Mouse (Mus musculus) heart, adult 9 months (tissue): ENCODE results near the gene Prtg.

Experiments used
- DNase-seq, 2 experiments: peaks; one replicate each; pipeline ENCODE4 v3.0.0; 2022; ENCODE audit warnings: low spot score in 2 of 2

The Prtg gene

DNA sequence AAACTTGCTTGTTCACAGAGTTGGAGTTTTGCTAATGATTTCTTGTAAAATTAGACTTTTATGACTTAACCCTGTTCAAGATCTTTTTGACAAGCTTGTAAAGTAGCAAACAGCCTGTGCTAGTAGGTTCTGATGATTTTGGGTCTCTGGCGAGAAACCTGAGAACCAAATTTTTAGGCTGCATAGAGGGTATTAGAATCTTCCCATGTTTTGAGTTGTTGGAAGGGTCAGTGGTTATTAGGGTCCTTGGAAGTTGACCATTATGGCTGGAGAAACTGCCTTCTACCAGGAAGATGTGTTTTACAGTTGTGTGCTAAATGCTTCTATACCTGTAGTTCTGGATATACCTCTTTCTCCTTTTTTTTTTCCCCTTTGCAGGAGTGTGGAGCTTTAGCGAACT, 2.4 kb downstream of the Prtg start:
- DNase-seq, result no peak

DNA sequence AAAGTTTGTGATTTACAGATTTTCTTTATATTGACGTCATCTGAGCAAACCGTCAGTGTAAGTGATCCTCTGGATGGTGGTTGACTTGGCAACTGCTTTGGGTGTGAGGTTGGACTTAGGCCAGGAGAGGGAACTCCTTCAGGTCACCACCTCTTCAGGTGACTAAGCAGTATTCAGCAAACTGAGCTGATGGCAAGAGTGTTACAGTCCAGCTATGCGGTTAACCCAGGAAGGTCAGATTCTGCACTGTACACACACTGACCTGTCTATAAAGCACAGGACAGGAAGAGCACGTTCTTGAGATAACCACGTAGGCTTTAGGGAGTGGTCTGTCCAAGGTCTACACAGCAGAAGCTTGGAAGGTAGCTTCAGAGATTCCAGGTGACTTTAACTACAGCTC, 3.9 kb downstream of the Prtg start:
- no peak for DNase-seq

DNA sequence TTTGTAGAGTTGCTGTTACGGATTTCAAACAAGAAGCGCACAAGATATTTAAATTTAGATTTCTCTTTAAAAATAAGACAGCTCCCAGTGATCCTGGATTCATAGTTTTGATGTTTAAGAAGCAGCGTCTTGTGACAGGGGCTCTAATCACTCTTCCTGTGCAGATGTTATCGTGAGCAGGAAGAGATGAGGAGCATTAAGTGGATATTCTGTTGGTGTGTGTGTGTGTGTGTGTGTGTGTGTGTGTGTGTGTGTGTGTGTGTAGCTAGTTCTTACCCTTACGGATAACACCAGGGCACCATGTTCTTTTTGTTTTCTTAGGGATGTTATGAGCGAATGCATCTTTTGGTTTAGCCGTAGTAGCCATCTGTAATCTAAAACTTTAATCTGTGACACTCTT, 5.4 kb downstream of the Prtg start:
- DNase-seq, result no peak

DNA sequence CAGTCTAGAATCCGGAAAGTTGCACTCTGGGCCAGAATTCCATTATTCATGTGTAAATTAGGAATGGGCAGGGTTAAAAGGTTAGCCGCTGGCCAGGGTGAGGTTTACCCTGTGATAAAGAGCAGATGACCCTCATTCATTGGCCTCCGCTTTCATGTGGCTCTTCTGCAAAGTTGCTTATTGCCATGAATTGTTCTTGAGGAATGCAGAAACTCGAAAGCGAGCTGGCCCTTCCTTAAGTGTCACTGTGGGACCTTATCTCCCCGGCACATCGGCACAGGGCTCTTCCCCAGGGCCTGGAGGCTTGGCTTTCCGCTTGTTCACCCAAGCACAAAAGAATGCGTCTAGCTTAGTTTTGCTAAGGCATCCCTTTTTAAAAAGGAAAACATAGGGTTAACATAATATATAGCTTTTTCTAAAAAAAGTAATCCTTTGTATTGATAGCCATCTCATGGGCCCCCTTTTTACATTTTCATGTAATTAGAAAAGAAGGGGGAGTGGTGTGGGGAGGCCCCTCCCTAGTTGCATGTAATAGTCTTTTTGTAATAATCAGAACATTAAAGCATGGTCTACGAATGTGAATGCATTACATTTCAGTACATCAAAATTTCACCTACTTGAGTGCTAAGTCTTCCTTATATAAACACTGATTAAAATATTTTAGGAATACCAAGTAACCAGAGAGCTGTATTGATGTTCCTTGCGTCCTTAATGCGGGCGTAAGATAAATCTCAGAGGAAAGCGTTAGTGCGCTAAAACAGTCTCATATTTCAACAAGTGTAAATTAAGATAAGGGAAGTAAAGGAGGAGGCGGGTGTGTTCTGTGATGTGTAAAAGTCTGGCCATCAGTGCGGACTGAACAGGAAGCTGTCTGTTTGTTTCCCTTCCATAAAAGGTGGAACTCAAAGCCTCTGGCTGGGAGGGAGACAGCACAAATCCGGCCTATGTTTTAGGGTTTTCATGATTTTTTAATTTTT, 6.2 kb downstream of the Prtg start:
- DNase-seq, result peak in 1 of 2 experiments; percentile 24

DNA sequence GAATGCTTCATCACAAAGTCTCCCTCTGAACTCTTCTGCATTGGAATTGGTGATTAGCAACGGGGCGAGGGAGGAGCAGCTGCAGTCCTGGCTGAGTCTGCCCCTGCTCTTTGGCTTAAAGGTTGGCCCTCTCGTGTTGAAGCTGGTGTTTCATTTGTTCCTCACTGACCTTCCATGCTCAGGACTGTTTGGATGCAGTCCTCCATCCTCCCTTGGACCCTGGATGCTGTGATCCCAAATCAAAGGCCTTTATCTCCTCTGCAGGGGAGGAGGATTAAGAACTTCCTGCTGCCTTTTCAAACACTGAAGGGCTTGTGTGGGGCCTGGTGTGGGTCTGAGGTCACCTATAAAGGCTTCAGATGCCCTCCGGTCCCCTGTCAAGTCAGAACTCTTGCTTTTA, 18.8 kb downstream of the Prtg start:
- DNase-seq, result no peak

DNA sequence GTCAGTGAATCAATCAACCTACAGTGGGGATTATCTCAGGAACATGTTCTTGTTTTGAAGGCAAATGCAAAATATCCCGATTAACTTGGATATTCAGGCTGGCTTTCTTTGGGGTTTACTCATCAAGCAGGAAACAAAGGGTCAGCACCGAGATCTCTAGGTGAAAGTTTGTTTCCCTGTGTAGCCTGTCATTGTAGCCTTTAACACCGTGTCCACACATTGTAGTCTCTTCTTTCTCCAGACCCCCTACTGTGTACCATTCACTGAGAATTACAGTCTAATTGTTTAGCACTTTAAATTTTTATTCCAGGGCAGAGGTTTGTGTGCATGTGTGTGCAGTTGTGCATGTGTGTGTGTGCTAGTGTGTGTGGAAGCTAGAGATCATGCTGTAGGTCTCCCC, 19.3 kb downstream of the Prtg start:
- no peak for DNase-seq

DNA sequence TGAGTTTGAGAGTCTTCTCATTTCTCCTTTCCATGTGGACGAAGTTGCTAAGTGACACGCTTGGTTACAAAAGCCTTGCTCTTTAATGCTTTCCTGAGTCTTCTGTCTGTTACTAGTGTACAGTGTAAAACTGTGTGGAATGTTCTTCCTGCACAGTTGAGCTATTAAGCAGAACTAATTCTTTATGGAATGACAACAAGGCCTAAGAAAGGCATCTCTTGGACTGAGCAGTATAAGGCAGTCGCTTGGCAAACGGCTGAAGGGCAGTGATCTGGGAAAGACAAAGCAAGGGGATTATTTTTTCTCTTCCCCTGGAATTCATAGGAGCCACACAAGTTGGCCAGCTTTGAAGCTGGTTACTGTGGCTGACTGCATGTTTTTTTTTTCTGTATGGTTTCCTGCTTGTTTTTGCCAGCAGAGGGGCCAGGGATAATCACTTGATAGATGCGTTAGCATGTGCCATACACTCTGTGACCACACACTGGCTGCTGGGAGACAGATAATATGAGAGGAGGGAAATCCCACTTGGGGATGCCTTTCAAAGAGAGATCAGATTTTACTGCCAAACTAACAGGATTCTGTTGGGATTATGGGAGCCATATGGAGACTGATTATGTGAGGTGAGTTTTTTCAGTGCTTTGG, 22.1 kb downstream of the Prtg start:
- DNase-seq, result no peak

DNA sequence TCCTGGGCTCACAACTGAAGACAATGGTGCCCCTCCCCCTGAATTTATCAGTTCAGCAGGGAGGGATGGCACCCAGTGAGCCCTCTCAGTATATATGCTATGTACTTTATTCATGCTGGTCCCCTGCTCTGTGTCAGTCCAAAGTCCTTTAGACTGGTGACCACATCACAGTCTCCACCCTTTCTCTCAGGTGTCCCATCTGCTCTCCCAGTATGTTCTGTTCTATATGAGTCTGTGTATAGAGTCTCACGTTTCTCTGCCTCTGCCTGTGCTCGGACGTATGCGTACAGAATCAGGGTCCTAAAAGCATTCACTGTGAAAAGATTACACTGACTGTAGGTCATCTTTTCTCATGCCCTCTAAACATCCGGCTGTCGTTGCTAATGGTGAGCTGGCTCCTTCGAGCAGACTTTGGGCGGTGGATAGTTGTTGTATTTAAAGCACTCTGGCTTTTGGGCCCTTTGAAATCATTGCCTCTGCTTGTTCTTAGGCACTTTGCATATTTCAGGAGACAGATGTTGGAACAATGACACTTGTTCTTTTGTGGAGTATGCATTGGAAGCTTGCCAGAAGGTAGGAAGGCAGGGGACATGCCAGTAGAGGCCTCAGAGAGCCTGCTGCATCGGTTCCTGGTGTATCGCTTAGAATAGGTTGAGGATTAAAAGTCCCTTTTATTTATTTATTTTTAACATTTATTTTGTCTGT, 27.5 kb downstream of the Prtg start:
- DNase-seq, result no peak

DNA sequence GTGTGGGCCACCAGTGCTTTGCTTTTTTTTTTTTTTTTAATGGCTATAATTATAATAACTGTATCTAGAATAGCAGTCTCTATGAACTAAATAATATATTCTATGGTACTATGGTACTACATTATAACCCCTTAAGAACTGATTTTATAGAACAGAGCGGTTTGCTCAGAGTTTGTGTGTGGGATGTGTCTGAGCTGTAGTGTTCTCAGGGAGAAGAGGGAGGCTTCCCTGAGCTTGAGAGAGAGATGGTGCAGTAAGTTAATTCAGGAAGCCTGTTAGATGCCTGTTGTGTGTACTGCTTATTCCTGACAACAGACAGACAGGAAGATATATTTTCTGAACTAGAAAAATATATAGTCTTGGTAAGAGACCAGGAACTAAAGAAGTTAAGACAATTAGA, 28.3 kb downstream of the Prtg start:
- DNase-seq, result no peak

DNA sequence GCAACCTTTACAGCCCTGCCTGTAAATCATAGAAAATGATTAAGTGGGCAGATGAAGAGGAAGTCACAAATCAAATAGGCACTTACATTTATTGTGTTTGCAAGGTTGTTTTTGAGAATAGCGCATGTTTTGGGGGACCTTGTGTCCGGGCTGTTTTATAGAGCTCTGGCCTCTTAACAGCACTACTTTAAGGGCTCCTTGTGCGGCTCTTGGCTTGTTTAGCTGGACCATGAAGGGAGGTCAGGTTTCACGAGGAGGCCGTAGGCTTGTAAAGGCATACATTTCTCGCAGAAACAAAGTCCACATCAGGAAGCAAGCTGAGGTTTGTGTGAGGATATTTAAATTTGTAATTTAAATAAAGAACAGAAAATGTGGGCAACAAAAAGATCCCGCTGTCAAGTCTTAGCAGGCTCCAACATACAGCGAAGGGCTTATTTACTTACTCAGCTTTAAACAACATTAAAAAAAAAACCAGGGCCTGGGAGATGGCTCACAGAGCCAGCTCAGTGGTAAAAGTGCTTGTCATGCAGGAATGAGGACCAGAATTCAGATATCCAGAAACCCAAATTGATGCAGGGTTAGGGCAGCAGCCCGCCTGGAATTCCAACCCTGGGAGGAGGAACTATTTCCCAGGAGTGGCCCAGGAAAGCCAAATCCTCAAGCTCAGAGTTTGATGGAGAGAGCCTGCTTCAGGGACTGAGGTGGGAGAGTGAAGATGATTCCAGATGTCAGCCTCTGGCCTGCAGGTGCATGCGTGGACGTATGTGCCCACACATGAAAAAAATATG, 30.2 kb downstream of the Prtg start:
- DNase-seq, result no peak

DNA sequence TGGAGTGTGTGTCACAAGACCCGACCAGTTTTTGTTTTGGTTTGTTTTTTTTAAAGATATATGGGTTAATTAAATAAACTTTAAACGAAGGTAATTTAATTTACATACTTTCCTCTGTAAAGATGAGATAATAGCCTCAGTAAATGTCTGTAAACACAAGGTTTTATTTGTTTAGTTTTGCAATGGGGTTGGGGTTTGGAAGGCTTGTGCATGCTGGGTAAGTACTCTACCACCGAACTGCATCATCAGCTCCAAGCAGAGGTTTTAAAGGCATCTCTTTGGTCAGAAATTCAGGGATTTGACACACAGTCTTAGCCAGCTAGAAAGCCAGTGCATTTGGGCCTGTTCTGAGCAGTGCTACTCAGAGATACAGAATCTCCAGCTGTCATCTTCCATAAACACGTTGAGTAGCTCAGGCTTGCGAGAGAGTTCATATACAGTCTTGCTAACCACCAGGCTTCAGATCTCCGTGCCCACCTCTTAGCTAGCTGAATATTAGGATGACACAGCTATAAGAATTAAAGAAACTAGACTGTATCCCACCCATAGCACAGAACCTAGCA, 31.0 kb downstream of the Prtg start:
- no peak for DNase-seq

DNA sequence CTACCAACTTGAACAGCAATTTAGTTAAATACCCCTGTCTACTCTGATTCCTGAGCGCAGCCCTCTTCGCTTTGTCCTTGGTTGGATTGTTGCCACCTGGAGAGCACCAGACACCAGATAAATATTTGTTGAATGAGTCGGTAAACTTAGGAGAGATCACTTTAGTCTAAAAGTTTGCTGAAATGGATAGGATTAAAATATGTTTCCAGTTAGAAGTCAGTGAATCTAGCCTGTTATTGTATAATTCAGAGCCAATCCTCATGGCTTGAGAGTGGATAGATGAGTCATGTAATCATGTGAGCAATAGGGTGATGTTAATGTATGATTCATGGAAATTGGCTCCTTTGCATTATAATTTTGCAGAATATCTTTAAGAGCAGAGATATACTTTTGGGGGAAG, 31.6 kb downstream of the Prtg start:
- DNase-seq, result no peak

DNA sequence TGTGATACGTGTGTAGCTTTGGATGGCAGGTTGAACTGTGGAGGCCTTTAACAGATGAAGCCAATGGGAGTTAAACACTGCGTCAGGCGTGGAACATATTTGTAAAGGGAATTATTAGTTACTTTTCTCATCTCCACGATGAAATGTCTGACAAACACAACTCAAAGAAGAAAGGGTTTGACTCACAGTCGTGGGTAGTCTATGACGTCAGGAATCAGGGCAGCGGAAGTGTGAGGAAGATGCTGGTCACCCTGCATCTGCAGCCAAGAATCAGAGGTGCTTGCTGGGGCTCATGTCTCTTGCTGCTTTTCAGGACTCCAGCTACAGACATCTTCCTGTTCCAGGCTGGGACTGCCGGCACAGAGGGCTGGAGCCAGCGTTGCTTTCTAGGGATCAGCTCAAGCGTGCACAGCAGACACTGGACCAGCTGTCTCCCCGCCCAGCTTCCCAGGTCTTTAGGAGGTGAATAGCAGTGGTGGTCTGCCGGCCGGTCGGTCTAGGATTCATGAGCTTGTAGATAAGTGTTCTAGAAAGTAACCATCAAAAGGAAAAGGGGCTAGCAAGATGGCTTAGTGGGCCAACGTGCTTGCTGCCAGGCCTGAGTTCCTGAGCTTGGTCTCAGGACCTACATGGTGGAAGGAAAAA, 32.8 kb downstream of the Prtg start:
- DNase-seq, result no peak

DNA sequence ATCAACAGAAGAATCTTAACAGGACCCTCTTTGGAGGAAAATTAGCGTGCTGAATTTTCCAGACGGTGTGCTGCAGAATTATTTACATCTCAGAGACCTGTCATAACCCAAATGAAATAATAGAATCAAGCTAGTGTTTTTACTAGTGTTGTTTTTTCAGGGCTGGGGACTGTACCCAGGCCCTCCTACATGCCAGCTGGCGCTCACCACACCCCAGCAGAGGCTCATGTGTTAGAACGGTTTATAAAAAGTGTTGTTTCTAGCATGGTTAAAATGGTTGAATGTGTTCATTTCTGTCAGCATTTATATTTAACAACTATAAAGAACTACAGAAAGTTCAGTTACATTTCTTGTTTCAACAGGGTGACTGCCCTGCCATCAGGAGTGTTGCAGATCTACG, 37.8 kb downstream of the Prtg start:
- no peak for DNase-seq

DNA sequence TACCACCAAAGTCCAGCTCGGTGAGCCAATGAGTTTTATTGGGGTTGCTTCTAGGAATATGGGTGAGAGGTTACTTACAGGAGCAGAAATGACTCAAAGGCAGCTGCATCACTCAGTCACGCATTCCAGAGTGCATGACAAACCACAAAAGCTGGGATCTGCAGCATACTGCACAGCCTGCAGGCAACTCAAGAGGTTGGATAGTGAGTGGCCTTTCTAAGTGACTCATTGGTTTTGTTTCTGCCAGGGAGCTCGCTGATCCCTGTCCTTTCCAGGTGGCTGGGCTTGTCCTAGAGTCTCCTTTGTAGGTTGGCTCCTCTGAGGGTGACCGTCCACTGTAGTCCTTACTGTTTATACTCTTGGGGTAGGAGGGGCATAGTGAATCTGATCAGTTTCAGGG, 39.5 kb downstream of the Prtg start:
- DNase-seq, result no peak

DNA sequence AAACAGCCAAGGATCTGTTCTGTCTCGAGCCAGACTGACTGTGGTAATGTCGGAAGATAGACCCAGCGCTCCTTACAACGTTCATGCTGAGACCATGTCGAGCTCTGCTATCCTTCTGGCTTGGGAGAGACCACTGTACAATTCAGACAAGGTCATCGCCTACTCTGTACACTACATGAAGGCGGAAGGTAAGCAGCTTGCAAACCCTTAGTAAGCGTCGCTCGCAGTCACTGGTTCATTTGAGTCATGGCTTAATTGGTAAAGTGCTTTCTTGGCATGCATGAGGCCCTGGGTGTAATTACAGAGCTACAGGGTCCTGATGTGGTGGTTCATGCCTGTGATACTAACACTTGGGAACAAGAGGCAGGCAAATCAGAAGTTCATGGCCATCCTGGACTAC, 44.9 kb downstream of the Prtg start:
- DNase-seq, result no peak

DNA sequence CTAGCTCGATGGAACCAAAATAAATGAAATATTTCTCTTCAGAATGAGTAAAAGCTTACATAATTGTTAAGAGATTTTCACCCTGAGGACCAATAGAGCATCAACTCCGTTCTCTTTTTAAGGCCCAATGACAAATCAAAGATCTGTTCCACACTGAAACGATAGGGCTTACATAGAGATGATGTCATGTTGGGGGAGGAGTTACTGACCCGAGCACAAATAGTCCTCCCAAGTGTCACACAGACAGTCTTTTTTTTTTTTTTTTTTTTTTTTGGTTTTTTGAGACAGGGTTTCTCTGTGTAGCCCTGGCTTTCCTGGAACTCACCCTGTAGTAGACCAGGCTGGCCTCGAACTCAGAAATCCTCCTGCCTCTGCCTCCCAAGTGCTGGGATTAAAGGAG, 45.3 kb downstream of the Prtg start:
- DNase-seq, result no peak

DNA sequence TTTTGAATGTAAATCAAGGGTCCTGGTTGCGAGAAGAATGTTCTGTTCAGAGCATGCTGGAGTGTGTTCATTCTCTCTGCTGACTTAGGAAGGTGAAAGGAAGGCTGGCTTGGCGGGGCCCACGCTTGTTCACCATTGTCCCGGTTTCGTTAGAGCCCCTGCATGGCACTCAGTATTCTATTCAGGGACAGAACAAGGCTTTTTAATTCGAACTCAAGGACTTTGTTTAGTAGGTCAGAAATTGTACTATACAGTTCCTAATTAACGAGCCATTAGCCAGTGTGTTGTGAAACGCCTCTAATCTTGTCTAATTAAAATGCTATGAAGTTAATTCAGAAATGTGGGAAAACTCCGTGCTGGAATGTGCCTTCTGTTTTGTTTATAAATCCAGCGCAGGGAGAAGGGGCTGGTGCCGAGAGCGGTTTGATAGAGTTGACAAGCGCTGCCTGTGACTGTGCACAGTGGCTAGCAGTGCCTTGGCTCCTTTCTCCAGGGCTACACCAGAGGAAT, 47.1 kb downstream of the Prtg start:
- DNase-seq, result no peak

DNA sequence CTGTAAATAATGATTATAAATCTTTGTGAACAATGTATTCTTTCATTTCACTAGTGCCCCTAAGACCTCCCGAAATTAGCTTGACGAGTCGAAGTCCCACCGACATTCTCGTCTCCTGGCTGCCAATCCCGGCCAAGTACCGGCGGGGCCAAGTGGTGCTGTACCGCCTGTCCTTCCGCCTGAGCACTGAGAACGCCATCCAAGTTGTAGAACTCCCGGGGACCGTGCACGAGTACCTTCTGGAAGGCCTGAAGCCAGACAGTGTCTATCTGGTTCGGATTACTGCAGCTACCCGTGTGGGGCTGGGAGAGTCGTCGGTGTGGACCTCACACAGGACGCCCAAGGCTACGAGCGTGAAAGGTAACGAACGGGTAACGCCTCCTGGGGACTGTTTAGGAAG, 50.0 kb downstream of the Prtg start:
- DNase-seq, result no peak

DNA sequence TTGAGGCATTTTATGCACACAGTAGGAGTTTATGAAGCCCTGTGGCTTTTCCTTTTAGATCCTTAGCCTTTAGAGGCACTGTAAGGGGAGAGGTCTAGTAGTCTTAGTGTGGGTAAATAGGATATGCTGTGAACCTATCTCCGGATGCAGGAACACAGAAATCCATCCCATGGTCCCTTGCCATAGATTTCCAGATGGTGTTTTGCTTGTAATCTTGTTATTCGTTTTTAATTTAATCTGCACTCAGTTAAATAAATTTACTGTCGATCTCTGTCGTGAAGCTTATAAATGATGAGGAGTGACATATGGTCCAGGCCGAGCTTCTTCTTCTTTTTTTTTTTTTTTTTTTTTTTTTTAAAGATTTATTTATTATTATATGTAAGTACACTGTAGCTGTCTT, 54.1 kb downstream of the Prtg start:
- DNase-seq, result no peak

DNA sequence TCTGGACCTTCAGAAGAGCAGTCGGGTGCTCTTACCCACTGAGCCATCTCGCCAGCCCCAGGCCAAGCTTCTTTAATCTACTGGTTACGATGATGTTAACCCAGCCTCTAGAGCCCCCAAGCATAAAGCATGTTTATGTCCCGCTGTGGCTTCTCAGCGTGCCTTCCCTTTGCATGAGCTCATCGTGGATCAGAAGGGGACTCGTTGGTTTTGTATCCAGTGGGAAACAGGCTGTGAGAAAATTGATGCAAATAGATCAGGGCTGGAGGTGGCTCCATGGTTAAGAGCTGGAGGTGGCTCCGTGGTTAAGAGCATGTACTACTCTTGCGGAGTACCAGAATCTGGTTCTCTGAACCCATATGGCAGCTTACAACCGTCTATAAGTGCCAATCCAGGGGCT, 54.6 kb downstream of the Prtg start:
- DNase-seq, result no peak
